Mouse (Mus musculus) left cerebral cortex, postnatal 4 days (tissue): ENCODE measurements around the gene Vrk3. TPM values are rescaled to one million over a fixed set of nuclear protein-coding genes. Genes with fewer than 3 reads are reported as not detected.

Experiments used
- DNase-seq: peaks from one replicate; pipeline ENCODE4 v3.0.0-alpha.2; 2022
- intact Hi-C: fragments of 180-260 bp; cut with DNase I; formaldehyde crosslinking; loops from one replicate; pipeline ENCODE4 v1.15.1; 2025
- total RNA-seq, 2 experiments: library from RNA; stranded (reverse); gene quantifications; 2 replicates each; pipeline ENCODE4 v1.2.3; 2021

The Vrk3 gene
- total RNA-seq, 2 experiments from 2014 or later: 19.6 to 25.9 TPM

- DNase-seq: no peak
Observed at GRCm38 (mm10) chr7:44757164-44757563, 9.0 kb downstream of the Vrk3 start.

GRCm38 (mm10) chr7:44760366-44760765 lies 12.2 kb downstream of the Vrk3 start:
- no peak for DNase-seq
- intact Hi-C loops: no loop called here

More at GRCm38 (mm10) chr7:44757164-44757563, 9.0 kb downstream of the Vrk3 start:
- intact Hi-C loops: no loop called here

- intact Hi-C loops: no loop called here
- DNase-seq: no peak
Observed at GRCm38 (mm10) chr7:44768129-44768528, 19.9 kb downstream of the Vrk3 start.

- intact Hi-C loops: no loop called here
- peak; percentile 38 for DNase-seq
Observed at GRCm38 (mm10) chr7:44770046-44770578, 21.9 kb downstream of the Vrk3 start.

- DNase-seq: no peak
- intact Hi-C loops: no loop called here
Observed at GRCm38 (mm10) chr7:44772591-44773204, 24.5 kb downstream of the Vrk3 start.

- DNase-seq: no peak
- intact Hi-C loops: no loop called here
Observed at GRCm38 (mm10) chr7:44776849-44777498, 28.8 kb downstream of the Vrk3 start.

- intact Hi-C loops: no loop called here
- no peak for DNase-seq
Observed at GRCm38 (mm10) chr7:44780101-44780500, 31.9 kb downstream of the Vrk3 start.

- intact Hi-C loops: no loop called here
- no peak for DNase-seq
Observed at GRCm38 (mm10) chr7:44789531-44789930, 41.3 kb downstream of the Vrk3 start.

- intact Hi-C loops: no loop called here
- DNase-seq: no peak
Observed at GRCm38 (mm10) chr7:44790066-44790465, 41.9 kb downstream of the Vrk3 start.

- intact Hi-C loops: no loop called here
- DNase-seq: no peak
Observed at GRCm38 (mm10) chr7:44792781-44793180, 44.6 kb downstream of the Vrk3 start.

GRCm38 (mm10) chr7:44808927-44809326 lies 60.7 kb downstream of the Vrk3 start:
- no peak for DNase-seq
- intact Hi-C loops: no loop called here

- intact Hi-C loops: no loop called here
Observed at GRCm38 (mm10) chr7:44809466-44809865, 61.3 kb downstream of the Vrk3 start.

GRCm38 (mm10) chr7:44810365-44810764 lies 62.2 kb downstream of the Vrk3 start:
- intact Hi-C loops: no loop called here
- DNase-seq: no peak

More at GRCm38 (mm10) chr7:44809466-44809865, 61.3 kb downstream of the Vrk3 start:
- DNase-seq: no peak

GRCm38 (mm10) chr7:44810819-44811557 lies 62.8 kb downstream of the Vrk3 start:
- intact Hi-C loops: no loop called here
- DNase-seq: no peak

GRCm38 (mm10) chr7:44812651-44813325 lies 64.6 kb downstream of the Vrk3 start:
- DNase-seq: no peak
- intact Hi-C loops: no loop called here

GRCm38 (mm10) chr7:44813985-44814384 lies 65.8 kb downstream of the Vrk3 start:
- intact Hi-C loops: no loop called here
- DNase-seq: no peak

- no peak for DNase-seq
- intact Hi-C loops: no loop called here
Observed at GRCm38 (mm10) chr7:44814423-44814822, 66.2 kb downstream of the Vrk3 start.

GRCm38 (mm10) chr7:44814952-44815553 lies 66.8 kb downstream of the Vrk3 start:
- peak; percentile 29 for DNase-seq
- intact Hi-C loops: no loop called here

- peak; percentile 100 for DNase-seq
- intact Hi-C loops: no loop called here
Observed at GRCm38 (mm10) chr7:44815721-44816469, 67.7 kb downstream of the Vrk3 start, which contains the start of the genes Nup62 and Il4i1. Gene Nup62 (plus strand): TSS chr7:44816088. Gene Il4i1 (plus strand): TSS chr7:44816387.
